Mouse (Mus musculus) heart, embryonic 15.5 days (tissue): ENCODE measurements around the gene Abcg1. TPM values are rescaled to one million over a fixed set of nuclear protein-coding genes. Genes with fewer than 3 reads are reported as not detected.

Experiments used
- ATAC-seq: fragments of 200-750 bp; cut with Nextera tagmentation; replicated peaks from 2 replicates; pipeline ENCODE4 v1.8.0; 2017; ENCODE audit warnings: low read depth, moderate TSS enrichment; ENCODE audit not compliant: insufficient number of reproducible peaks, insufficient read depth, low FRiP score
- H3K27ac ChIP-seq: fragments of 300-500 bp; sonication (generic); 2 replicates; pipeline ENCODE4 v1.5.1; 2015; ENCODE audit warnings: mild to moderate bottlenecking, inconsistent platforms
- H3K27me3 ChIP-seq: fragments of 300-500 bp; sonication (generic); 2 replicates; pipeline ENCODE4 v1.6.1; 2015; ENCODE audit warnings: inconsistent platforms
- H3K36me3 ChIP-seq: fragments of 300-500 bp; sonication (generic); 2 replicates; pipeline ENCODE4 v1.6.1; 2015; ENCODE audit warnings: mild to moderate bottlenecking, inconsistent platforms
- H3K4me1 ChIP-seq: fragments of 300-500 bp; sonication (generic); replicated peaks from 2 replicates; pipeline ENCODE4 v1.6.1; 2015; ENCODE audit warnings: inconsistent platforms
- H3K4me2 ChIP-seq: fragments of 300-500 bp; sonication (generic); 2 replicates; pipeline ENCODE4 v1.6.1; 2015; ENCODE audit warnings: inconsistent platforms, mild to moderate bottlenecking, moderate library complexity
- H3K4me3 ChIP-seq: fragments of 300-500 bp; sonication (generic); 2 replicates; pipeline ENCODE4 v1.5.1; 2015; ENCODE audit warnings: mild to moderate bottlenecking, inconsistent platforms
- H3K9ac ChIP-seq: fragments of 300-500 bp; sonication (generic); 2 replicates; pipeline ENCODE4 v1.6.1; 2015; ENCODE audit warnings: mild to moderate bottlenecking, inconsistent platforms
- H3K9me3 ChIP-seq: fragments of 300-500 bp; sonication (generic); replicated peaks from 2 replicates; pipeline ENCODE4 v1.6.1; 2016; ENCODE audit warnings: inconsistent platforms
- WGBS: fragments of 180-500 bp; shearing (Covaris S2); methylation state at CpG from one replicate; pipeline ENCODE4 v1.1.7; 2015; ENCODE audit warnings: mixed read lengths; 5-methylcytosine and 5-hydroxymethylcytosine counted together
- polyA plus RNA-seq: library from polyadenylated mRNA; unstranded; fragments of >200 nt; fragmentation: Nextera tagmentation; extraction: Ambion mirVana; gene quantifications from 2 replicates; pipeline ENCODE4 v1.2.1, GENCODE M21; 2015

Gene Abcg1
- polyA plus RNA-seq, 1 experiment from 2014 or later: 10.4 TPM

DNA sequence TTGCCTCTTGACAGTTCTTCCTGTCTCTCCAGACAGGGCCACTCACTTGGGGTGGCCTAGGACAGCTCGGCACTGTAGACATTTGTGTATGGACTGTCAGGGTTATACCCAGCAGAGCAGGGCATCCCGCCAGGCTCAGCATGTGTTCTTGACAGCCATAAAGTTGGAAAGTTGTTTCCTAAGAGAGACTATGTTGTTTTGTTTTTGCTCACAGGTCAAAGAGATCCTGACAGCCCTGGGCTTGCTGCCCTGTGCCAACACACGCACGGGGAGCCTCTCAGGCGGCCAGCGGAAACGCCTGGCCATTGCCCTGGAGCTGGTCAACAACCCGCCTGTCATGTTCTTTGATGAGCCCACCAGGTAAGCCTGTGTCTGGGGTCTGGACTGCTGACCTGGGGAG is 46.3 kb downstream of the Abcg1 start:
- no peak overlapping the region for H3K27ac ChIP-seq
- peaks cover 4% of the 10 kb centered on the region; the same call in 1 of the 2 replicates for H3K36me3 ChIP-seq
- no peaks in the 10 kb centered on the region for H3K27me3 ChIP-seq
- H3K9me3 ChIP-seq: no peaks in the 10 kb centered on the region
- peaks cover 2% of the 10 kb centered on the region; the same call in 1 of the 2 replicates for H3K4me1 ChIP-seq
- WGBS: 89% methylated on average over 8 of the region's 8 CpGs
- H3K9ac ChIP-seq: no peak overlapping the region
- no peak for ATAC-seq
- H3K4me3 ChIP-seq: no peak overlapping the region
- H3K4me2 ChIP-seq: no peak overlapping the region

GRCm38 (mm10) chr17:31108388-31108787 is 50.9 kb downstream of the Abcg1 start:
- ATAC-seq: no peak
- Histone ChIP-seq H3K4me3 (no peak overlapping the region), H3K4me2 (no peak overlapping the region), H3K27me3 (no peaks in the 10 kb centered on the region), H3K4me1 (no peaks in the 10 kb centered on the region), H3K9ac (no peak overlapping the region), H3K36me3 (peaks cover 4% of the 10 kb centered on the region; the same call in 1 of the 2 replicates), H3K9me3 (no peaks in the 10 kb centered on the region), H3K27ac (no peak overlapping the region)
- 87% methylated on average over 15 of the region's 15 CpGs for WGBS

- Histone ChIP-seq H3K4me2 (no peak overlapping the region), H3K9ac (no peak overlapping the region), H3K36me3 (peaks cover 4% of the 10 kb centered on the region; the same call in 1 of the 2 replicates), H3K27me3 (no peaks in the 10 kb centered on the region), H3K9me3 (no peaks in the 10 kb centered on the region), H3K27ac (no peak overlapping the region), H3K4me3 (no peak overlapping the region), H3K4me1 (no peaks in the 10 kb centered on the region)
- no peak for ATAC-seq
- 62% methylated on average over 9 of the region's 9 CpGs for WGBS
Measured at GRCm38 (mm10) chr17:31113191-31113856, 55.8 kb downstream of the Abcg1 start.

GRCm38 (mm10) chr17:31116063-31116462 is 58.6 kb downstream of the Abcg1 start:
- H3K4me3 ChIP-seq: no peak overlapping the region
- WGBS: 54% methylated on average over 6 of the region's 6 CpGs
- H3K9ac ChIP-seq: no peak overlapping the region
- no peaks in the 10 kb centered on the region; the same call in 1 of the 2 replicates for H3K36me3 ChIP-seq
- H3K27ac ChIP-seq: no peak overlapping the region
- no peaks in the 10 kb centered on the region for H3K9me3 ChIP-seq
- no peak for ATAC-seq
- H3K4me1 ChIP-seq: no peaks in the 10 kb centered on the region
- H3K27me3 ChIP-seq: no peaks in the 10 kb centered on the region
- H3K4me2 ChIP-seq: no peak overlapping the region

GRCm38 (mm10) chr17:31117946-31118345 is 60.5 kb downstream of the Abcg1 start:
- Histone ChIP-seq H3K4me1 (no peaks in the 10 kb centered on the region), H3K36me3 (no peaks in the 10 kb centered on the region; the same call in 1 of the 2 replicates), H3K9me3 (no peaks in the 10 kb centered on the region), H3K9ac (no peak overlapping the region), H3K27ac (no peak overlapping the region), H3K27me3 (no peaks in the 10 kb centered on the region), H3K4me2 (no peak overlapping the region), H3K4me3 (no peak overlapping the region)
- no peak for ATAC-seq
- 81% methylated on average over 5 of the region's 5 CpGs for WGBS

DNA sequence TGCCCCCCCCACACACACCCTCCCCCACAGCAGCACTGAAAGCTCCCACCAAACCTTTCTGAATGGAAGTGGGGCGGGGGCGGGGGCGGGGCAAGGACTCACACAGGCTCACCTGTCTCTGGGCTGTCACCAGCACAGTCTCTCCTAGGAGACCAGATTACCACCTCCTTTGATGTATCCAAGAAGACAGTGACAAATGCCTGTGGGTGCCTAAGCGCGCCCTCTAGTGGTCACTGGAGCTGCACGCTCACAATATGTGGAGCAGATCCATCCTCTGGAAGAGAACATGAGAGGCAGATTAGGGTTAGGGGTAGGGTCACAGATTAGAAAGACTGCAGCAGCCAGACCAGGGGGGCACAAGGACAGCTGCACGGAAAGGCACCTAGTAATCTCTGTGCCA is 62.0 kb downstream of the Abcg1 start:
- no peak overlapping the region for H3K9ac ChIP-seq
- no peaks in the 10 kb centered on the region for H3K27me3 ChIP-seq
- H3K36me3 ChIP-seq: no peaks in the 10 kb centered on the region
- no peaks in the 10 kb centered on the region for H3K4me1 ChIP-seq
- no peak overlapping the region for H3K4me3 ChIP-seq
- H3K9me3 ChIP-seq: 0 out of 2 replicates have a peak, but pooled peaks cover 3% of the 10 kb centered on the region
- H3K4me2 ChIP-seq: no peak overlapping the region
- WGBS: 4% methylated on average over 7 of the region's 7 CpGs
- H3K27ac ChIP-seq: no peak overlapping the region
- ATAC-seq: no peak

DNA sequence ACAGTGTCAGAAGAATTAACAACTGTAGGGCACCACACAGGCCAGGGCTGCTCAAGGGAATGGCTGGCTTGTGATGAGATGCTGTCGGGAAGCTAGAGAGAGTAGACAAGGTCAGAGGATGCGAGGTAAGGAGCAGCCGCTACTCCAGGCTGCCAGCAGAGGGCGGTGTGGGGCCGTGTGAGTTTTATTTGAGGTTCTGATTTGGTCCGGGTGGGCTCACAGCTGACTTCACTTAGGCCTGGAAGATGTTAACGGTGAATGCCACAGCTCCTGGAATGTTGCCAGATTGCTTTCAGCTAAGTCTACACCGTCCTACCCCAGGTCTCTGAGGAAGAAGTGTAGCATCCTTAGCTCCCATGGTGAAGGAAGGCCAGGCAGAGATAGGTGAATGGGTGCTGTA is 64.5 kb downstream of the Abcg1 start:
- H3K27ac ChIP-seq: no peak overlapping the region
- H3K9me3 ChIP-seq: 0 out of 2 replicates have a peak, but pooled peaks cover 3% of the 10 kb centered on the region
- H3K9ac ChIP-seq: no peak overlapping the region
- ATAC-seq: no peak
- no peaks in the 10 kb centered on the region for H3K4me1 ChIP-seq
- H3K36me3 ChIP-seq: no peaks in the 10 kb centered on the region
- no peak overlapping the region for H3K4me3 ChIP-seq
- 6% methylated on average over 8 of the region's 8 CpGs for WGBS
- H3K4me2 ChIP-seq: no peak overlapping the region
- H3K27me3 ChIP-seq: no peaks in the 10 kb centered on the region

- Histone ChIP-seq H3K4me1 (no peaks in the 10 kb centered on the region), H3K27me3 (peaks cover 3% of the 10 kb centered on the region; the same call in 1 of the 2 replicates), H3K9me3 (0 out of 2 replicates have a peak, but pooled peaks cover 3% of the 10 kb centered on the region), H3K4me2 (no peak overlapping the region), H3K9ac (no peak overlapping the region), H3K36me3 (no peaks in the 10 kb centered on the region), H3K27ac (no peak overlapping the region), H3K4me3 (no peak overlapping the region)
- WGBS: 37% methylated on average over 9 of the region's 9 CpGs
- no peak for ATAC-seq
Measured at GRCm38 (mm10) chr17:31125548-31126266, 68.2 kb downstream of the Abcg1 start.

GRCm38 (mm10) chr17:31128708-31129318 is 71.3 kb downstream of the Abcg1 start:
- H3K27ac ChIP-seq: no peak overlapping the region
- 76% methylated on average over 9 of the region's 9 CpGs for WGBS
- no peak overlapping the region for H3K4me2 ChIP-seq
- H3K27me3 ChIP-seq: peaks cover 11% of the 10 kb centered on the region; the same call in 1 of the 2 replicates
- no peaks in the 10 kb centered on the region for H3K4me1 ChIP-seq
- H3K36me3 ChIP-seq: no peaks in the 10 kb centered on the region
- H3K9ac ChIP-seq: no peak overlapping the region
- H3K4me3 ChIP-seq: no peak overlapping the region
- ATAC-seq: no peak
- no peaks in the 10 kb centered on the region for H3K9me3 ChIP-seq

- WGBS: 46% methylated on average over 2 of the region's 2 CpGs
- Histone ChIP-seq H3K36me3 (no peaks in the 10 kb centered on the region), H3K4me2 (no peak within 1 kb of the TSS), H3K27me3 (peaks cover 11% of the 10 kb centered on the region; the same call in 1 of the 2 replicates), H3K4me1 (no peaks in the 10 kb centered on the region), H3K4me3 (no peak within 1 kb of the TSS), H3K9me3 (no peaks in the 10 kb centered on the region), H3K27ac (no peak within 1 kb of the TSS), H3K9ac (no peak within 1 kb of the TSS)
- ATAC-seq: no peak
Measured at GRCm38 (mm10) chr17:31129452-31129851, 72.0 kb downstream of the Abcg1 start, which contains the start of gene Tff3. Gene Tff3 (minus strand): TSS chr17:31129646.

GRCm38 (mm10) chr17:31131269-31131821 is 73.9 kb downstream of the Abcg1 start:
- Histone ChIP-seq H3K4me1 (no peaks in the 10 kb centered on the region), H3K9ac (no peak overlapping the region), H3K27ac (no peak overlapping the region), H3K4me2 (no peak overlapping the region), H3K9me3 (no peaks in the 10 kb centered on the region), H3K27me3 (peaks cover 11% of the 10 kb centered on the region; the same call in 1 of the 2 replicates), H3K36me3 (no peaks in the 10 kb centered on the region), H3K4me3 (no peak overlapping the region)
- WGBS: 66% methylated on average over 10 of the region's 10 CpGs
- ATAC-seq: no peak
